Mouse (Mus musculus) midbrain, postnatal 0 days (tissue): ENCODE results near the gene Tmem63a. TPM values are rescaled to one million over a fixed set of nuclear protein-coding genes. Genes with fewer than 3 reads are reported as not detected.

Source experiments
- ATAC-seq: fragments of 200-750 bp; cut with Nextera tagmentation; 2 replicates; pipeline ENCODE4 v1.8.0; 2017; ENCODE audit warnings: moderate number of reproducible peaks, mild to moderate bottlenecking, moderate TSS enrichment, moderate library complexity; ENCODE audit not compliant: low FRiP score
- DNase-seq: peaks from one replicate; pipeline ENCODE4 v3.0.0-alpha.2; 2015; ENCODE audit warnings: low spot score
- H3K27ac ChIP-seq: fragments of 300-500 bp; sonication (generic); 2 replicates; pipeline ENCODE4 v1.5.1; 2014; ENCODE audit warnings: low read depth, mild to moderate bottlenecking, low read length, mixed read lengths
- H3K27me3 ChIP-seq: fragments of 300-500 bp; sonication (generic); 2 replicates; pipeline ENCODE4 v1.6.1; 2014; ENCODE audit warnings: low read length, control low read depth, mixed read lengths; ENCODE audit not compliant: insufficient read depth
- H3K36me3 ChIP-seq: fragments of 300-500 bp; sonication (generic); 2 replicates; pipeline ENCODE4 v1.6.1; 2014; ENCODE audit warnings: low read length, control low read depth, mixed read lengths; ENCODE audit not compliant: insufficient read depth
- H3K4me1 ChIP-seq: fragments of 300-500 bp; sonication (generic); 2 replicates; pipeline ENCODE4 v1.6.1; 2014; ENCODE audit warnings: mild to moderate bottlenecking, control low read depth, antibody characterized with exemption, low read length, mixed read lengths; ENCODE audit not compliant: insufficient read depth
- H3K4me2 ChIP-seq: fragments of 300-500 bp; sonication (generic); 2 replicates; pipeline ENCODE4 v1.6.1; 2014; ENCODE audit warnings: low read depth, mild to moderate bottlenecking, low read length, mixed read lengths; ENCODE audit not compliant: poor library complexity, severe bottlenecking
- H3K4me3 ChIP-seq: fragments of 300-500 bp; sonication (generic); 2 replicates; pipeline ENCODE4 v1.5.1; 2014; ENCODE audit warnings: low read depth, mild to moderate bottlenecking, low read length, moderate library complexity
- H3K9ac ChIP-seq: fragments of 300-500 bp; sonication (generic); replicated peaks from 2 replicates; pipeline ENCODE4 v1.6.1; 2014; ENCODE audit warnings: mild to moderate bottlenecking, low read length, moderate library complexity, mixed read lengths; ENCODE audit not compliant: poor library complexity, severe bottlenecking
- H3K9me3 ChIP-seq: fragments of 300-500 bp; sonication (generic); 2 replicates; pipeline ENCODE4 v1.6.1; 2016; ENCODE audit warnings: low read length, control low read depth
- CTCF ChIP-seq: IDR thresholded peaks from 2 replicates; pipeline ENCODE4 v1.5.1; 2016; ENCODE audit warnings: antibody characterized with exemption, mild to moderate bottlenecking
- WGBS: fragments of 180-500 bp; shearing (Covaris S2); extraction: QIAGEN DNeasy Blood & Tissue Kit; methylation state at CpG from one replicate; pipeline ENCODE4 v1.1.7; 2014; 5-methylcytosine and 5-hydroxymethylcytosine counted together
- polyA plus RNA-seq: library from polyadenylated mRNA; unstranded; fragments of >200 nt; fragmentation: Nextera tagmentation; extraction: Ambion mirVana; gene quantifications from 2 replicates; pipeline ENCODE4 v1.2.1, GENCODE M21; 2015
- total RNA-seq: library from RNA; depleted of rRNA; stranded (reverse); fragments of >200 nt; gene quantifications from 2 replicates; pipeline ENCODE4 v1.2.3, GENCODE M21; 2014

The Tmem63a gene
- total and polyA plus RNA-seq, 2 experiments from 2014 or later: 1.3 to 6.4 TPM

- no peak for DNase-seq
- peaks cover 15% of the 10 kb centered on the region for H3K36me3 ChIP-seq
- no peak for ATAC-seq
- H3K27ac ChIP-seq: peak overlapping the region; percentile 32; the same call in 1 of the 2 replicates
- peak overlapping the region; percentile 39; the same call in 1 of the 2 replicates for H3K9ac ChIP-seq
- H3K27me3 ChIP-seq: no peaks in the 10 kb centered on the region
- H3K4me1 ChIP-seq: peaks cover 5% of the 10 kb centered on the region
- 33% methylated on average over 10 of the region's 10 CpGs for WGBS
- no peaks in the 10 kb centered on the region for H3K9me3 ChIP-seq
- peak overlapping the region; percentile 80 for H3K4me3 ChIP-seq
- TF ChIP-seq CTCF: no peak
- H3K4me2 ChIP-seq: peak overlapping the region; percentile 89
These were observed 38.5 kb upstream of the Tmem63a start for GRCm38 (mm10) chr1:180903666-180904038.

GRCm38 (mm10) chr1:180904039-180904814 is 37.9 kb upstream of the Tmem63a start, which contains the start of gene Pycr2:
TSS of gene Pycr2 (plus strand) at chr1:180904293.
- no peaks in the 10 kb centered on the region for H3K27me3 ChIP-seq
- H3K4me3 ChIP-seq: peak within 1 kb of the TSS; percentile 80
- WGBS: under 1% methylated on average over 52 of the region's 52 CpGs
- peak within 1 kb of the TSS; percentile 80 for H3K9ac ChIP-seq
- DNase-seq: peak; percentile 95
- peak; percentile 99 for ATAC-seq
- no peak for TF ChIP-seq CTCF
- peaks cover 5% of the 10 kb centered on the region for H3K4me1 ChIP-seq
- peak within 1 kb of the TSS; percentile 89 for H3K4me2 ChIP-seq
- peak within 1 kb of the TSS; percentile 87 for H3K27ac ChIP-seq
- H3K36me3 ChIP-seq: peaks cover 15% of the 10 kb centered on the region
- no peaks in the 10 kb centered on the region for H3K9me3 ChIP-seq

GRCm38 (mm10) chr1:180904815-180905080 is 37.4 kb upstream of the Tmem63a start:
- Histone ChIP-seq H3K9ac (peak overlapping the region; percentile 80), H3K4me3 (peak overlapping the region; percentile 80), H3K36me3 (peaks cover 15% of the 10 kb centered on the region), H3K4me1 (peaks cover 5% of the 10 kb centered on the region), H3K27me3 (no peaks in the 10 kb centered on the region), H3K4me2 (peak overlapping the region; percentile 89), H3K9me3 (no peaks in the 10 kb centered on the region), H3K27ac (peak overlapping the region; percentile 87)
- no peak for DNase-seq
- WGBS: 5% methylated on average over 5 of the region's 5 CpGs
- no peak for TF ChIP-seq CTCF
- ATAC-seq: no peak; the same call in none of the 2 replicates

- Histone ChIP-seq H3K4me2 (peak overlapping the region; percentile 89), H3K9me3 (no peaks in the 10 kb centered on the region), H3K27me3 (no peaks in the 10 kb centered on the region), H3K4me1 (peaks cover 5% of the 10 kb centered on the region), H3K27ac (no peak overlapping the region), H3K36me3 (peaks cover 15% of the 10 kb centered on the region), H3K9ac (peak overlapping the region; percentile 80; the same call in 1 of the 2 replicates), H3K4me3 (peak overlapping the region; percentile 80)
- DNase-seq: no peak
- ATAC-seq: no peak
- TF ChIP-seq CTCF: no peak
- 64% methylated on average over 6 of the region's 6 CpGs for WGBS
These were observed 36.8 kb upstream of the Tmem63a start for GRCm38 (mm10) chr1:180905307-180905706.

- H3K4me2 ChIP-seq: no peak overlapping the region
- no peak for DNase-seq
- peaks cover 5% of the 10 kb centered on the region for H3K4me1 ChIP-seq
- peaks cover 15% of the 10 kb centered on the region for H3K36me3 ChIP-seq
- H3K27ac ChIP-seq: no peak overlapping the region
- H3K9ac ChIP-seq: 0 out of 2 replicates have a peak overlapping the region, but pooled peaks have one; percentile 80
- TF ChIP-seq CTCF: no peak
- 95% methylated on average over 17 of the region's 17 CpGs for whole genome bisulfite sequencing
- H3K9me3 ChIP-seq: no peaks in the 10 kb centered on the region
- no peaks in the 10 kb centered on the region for H3K27me3 ChIP-seq
- H3K4me3 ChIP-seq: no peak overlapping the region
- no peak for ATAC-seq
These were observed 36.3 kb upstream of the Tmem63a start for GRCm38 (mm10) chr1:180905876-180906275.

DNA sequence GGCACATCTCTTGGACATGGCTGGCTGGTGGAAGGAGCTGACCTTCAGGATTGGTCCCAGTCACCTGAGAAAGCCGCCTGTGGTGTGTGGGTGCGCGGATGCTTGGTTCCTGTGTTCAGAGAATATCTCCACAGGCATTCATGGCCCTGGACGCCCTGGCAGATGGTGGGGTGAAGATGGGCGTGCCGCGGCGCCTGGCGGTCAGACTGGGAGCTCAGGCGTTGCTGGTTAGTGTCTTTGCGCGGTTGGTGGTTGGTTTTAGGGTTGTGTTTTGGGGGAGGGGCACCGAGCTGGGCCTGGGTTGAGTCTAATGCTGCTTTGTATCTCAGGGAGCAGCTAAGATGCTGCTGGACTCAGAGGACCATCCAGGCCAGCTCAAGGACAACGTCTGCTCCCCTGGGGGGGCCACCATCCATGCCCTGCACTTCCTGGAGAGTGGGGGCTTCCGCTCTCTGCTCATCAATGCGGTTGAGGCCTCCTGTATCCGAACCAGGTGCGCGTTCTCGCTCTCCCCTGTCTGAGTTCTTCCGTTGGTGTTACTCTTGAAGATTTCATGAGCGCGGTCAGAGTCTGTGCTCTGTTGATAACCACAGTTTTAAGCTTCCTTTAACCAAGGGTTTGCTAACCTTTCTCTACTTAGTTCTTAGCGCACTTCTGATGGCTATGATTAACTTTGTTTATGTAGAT is 35.5 kb upstream of the Tmem63a start:
- Histone ChIP-seq H3K9me3 (no peaks in the 10 kb centered on the region), H3K27ac (no peak overlapping the region), H3K4me3 (no peak overlapping the region), H3K4me1 (peaks cover 5% of the 10 kb centered on the region), H3K9ac (no peak overlapping the region), H3K4me2 (no peak overlapping the region), H3K27me3 (no peaks in the 10 kb centered on the region), H3K36me3 (peaks cover 15% of the 10 kb centered on the region)
- DNase-seq (no peak), ATAC-seq (no peak)
- 95% methylated on average over 24 of the region's 24 CpGs for WGBS
- TF ChIP-seq CTCF: no peak
